Mouse (Mus musculus) embryonic fibroblast, embryonic 13.5 days (primary cell): ENCODE results near the gene Gm13889.

Source experiments
- CTCF ChIP-seq: IDR thresholded peaks from 2 replicates; pipeline ENCODE4 v1.5.1; 2011; ENCODE audit warnings: mild to moderate bottlenecking, control low read depth, low read length, moderate library complexity, borderline replicate concordance; ENCODE audit not compliant: insufficient read depth
- POLR2A ChIP-seq: IDR thresholded peaks from 2 replicates; pipeline ENCODE4 v1.6.1; 2011; ENCODE audit warnings: low read depth, mild to moderate bottlenecking, control low read depth, low read length, moderate library complexity

DNA sequence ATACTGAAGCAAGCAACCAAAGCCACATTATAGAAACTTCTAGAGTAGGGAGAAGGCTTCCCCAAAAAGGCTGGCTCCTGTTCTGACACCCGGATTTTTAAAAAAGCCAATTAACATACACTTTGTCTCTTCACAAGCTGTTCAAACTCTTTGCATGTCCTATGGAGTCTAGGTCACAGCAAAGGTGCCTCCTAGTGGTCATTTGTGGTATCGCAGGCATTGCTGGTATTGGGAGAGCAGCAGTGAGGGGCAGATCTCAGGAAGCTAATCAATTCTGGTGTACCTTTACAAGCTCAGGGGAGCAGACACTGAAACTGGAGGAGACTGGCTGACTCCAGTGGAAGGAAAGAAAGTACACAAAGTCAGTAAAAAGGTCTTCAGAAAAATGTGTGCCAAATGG is 45.3 kb upstream of the Gm13889 start:
- peak; percentile 80; the same call in 1 of the 2 replicates for TF ChIP-seq CTCF
- no peak for TF ChIP-seq POLR2A
